In genomic region chr4:117105127-117105526, GRCm38 (mm10) we compare ENCODE assay signal across 17 mouse cellular contexts. TPM values are rescaled to one million over a fixed set of nuclear protein-coding genes. Genes with fewer than 3 reads are reported as not detected.
DNase-seq lines count a peak whose midpoint lies in the region; ATAC-seq and TF ChIP-seq lines count a peak whose summit lies in the region.
"Had no signal": no experiment of that assay in that cellular context is flagged by ENCODE, and none has a peak within 500 bp of the region (broad histone marks: within the 10 kb centered on the region; RNA-seq: fewer than 3 reads in every experiment).

No protein-coding gene starts in this region.

- 58% methylated on average over 10 of the region's 10 CpGs for WGBS in hindbrain, embryonic 12.5 days
- WGBS in hindbrain, embryonic 11.5 days, result 78% methylated on average over 10 of the region's 10 CpGs
- WGBS in lung, embryonic 16.5 days, result 39% methylated on average over 10 of the region's 10 CpGs
- WGBS in kidney, postnatal 0 days, result 41% methylated on average over 10 of the region's 10 CpGs

- ATAC-seq in hindbrain, embryonic 12.5 days (ENCODE audit: low FRiP score), result peak; percentile 14; the same call in 1 of the 2 replicates
- no peak for ATAC-seq in hindbrain, embryonic 11.5 days (ENCODE audit: low FRiP score)
- no peak for ATAC-seq in lung, embryonic 16.5 days (ENCODE audit: low read depth)
- ATAC-seq in kidney, postnatal 0 days (replicated peaks; ENCODE audit: low FRiP score, low read depth), result no peak; the same call in 1 of the 2 replicates
- ATAC-seq: intestine, embryonic 16.5 days had no signal

- H3K9me3 ChIP-seq in hindbrain, embryonic 12.5 days (replicated peaks), result no peaks in the 10 kb centered on the region
- no peaks in the 10 kb centered on the region for H3K9me3 ChIP-seq in hindbrain, embryonic 11.5 days (ENCODE audit: control insufficient read depth, low read length)
- H3K9me3 ChIP-seq in lung, embryonic 16.5 days (ENCODE audit: control insufficient read depth, low read length), result no peaks in the 10 kb centered on the region
- no peaks in the 10 kb centered on the region for H3K9me3 ChIP-seq in kidney, postnatal 0 days (replicated peaks; ENCODE audit: low read length)
- H3K9me3 ChIP-seq: liver, embryonic 13.5 days; stomach, embryonic 15.5 days had no signal

- no peak for DNase-seq in hindbrain, embryonic 11.5 days (ENCODE audit: low spot score)
- DNase-seq in lung, postnatal 4 days, result no peak
- peak; percentile 47 for DNase-seq in brain, embryonic 14.5 days (ENCODE audit: low read depth)
- no peak for DNase-seq in kidney, postnatal 0 days (ENCODE audit: low spot score)
- DNase-seq in embryo, embryonic 9.5 days (ENCODE audit: extremely low spot score), result no peak
- DNase-seq: cerebellum, adult 11 months; heart, postnatal 14 days; layer of hippocampus, adult 9-11 months; liver, embryonic 13.5 days; thymus, postnatal 4 days had no signal

- no peak overlapping the region for H3K27ac ChIP-seq in hindbrain, embryonic 12.5 days
- H3K27ac ChIP-seq in hindbrain, embryonic 11.5 days (ENCODE audit: low read depth, low read length), result no peak overlapping the region
- H3K27ac ChIP-seq in lung, embryonic 16.5 days (ENCODE audit: low read length), result no peak overlapping the region
- no peak overlapping the region for H3K27ac ChIP-seq in kidney, postnatal 0 days
- H3K27ac ChIP-seq: liver, embryonic 13.5 days; stomach, embryonic 15.5 days had no signal

- no peaks in the 10 kb centered on the region for H3K27me3 ChIP-seq in hindbrain, embryonic 12.5 days
- H3K27me3 ChIP-seq in hindbrain, embryonic 11.5 days (ENCODE audit: control insufficient read depth, insufficient read depth, low read length), result no peaks in the 10 kb centered on the region
- H3K27me3 ChIP-seq in lung, embryonic 16.5 days (ENCODE audit: control insufficient read depth, insufficient read depth, low read depth, low read length), result no peaks in the 10 kb centered on the region
- H3K27me3 ChIP-seq in kidney, postnatal 0 days (ENCODE audit: insufficient read depth, low read length), result no peaks in the 10 kb centered on the region
- H3K27me3 ChIP-seq: liver, embryonic 13.5 days; stomach, embryonic 15.5 days had no signal

- no peak for TF ChIP-seq CTCF in brain, embryonic 14.5 days (IDR thresholded peaks at IDR 0.05; ENCODE audit: borderline replicate concordance, extremely low read depth, insufficient read depth, insufficient read length)
- TF ChIP-seq CTCF in kidney, postnatal 0 days (IDR thresholded peaks at IDR 0.05; ENCODE audit: low read depth), result no peak

- H3K4me1 ChIP-seq in hindbrain, embryonic 12.5 days, result 0 out of 2 replicates have a peak, but pooled peaks cover 3% of the 10 kb centered on the region
- H3K4me1 ChIP-seq in hindbrain, embryonic 11.5 days (replicated peaks; ENCODE audit: control insufficient read depth, insufficient read depth, low read length), result no peaks in the 10 kb centered on the region
- H3K4me1 ChIP-seq in lung, embryonic 16.5 days (replicated peaks; ENCODE audit: control insufficient read depth, insufficient read depth, low read length), result peaks cover 11% of the 10 kb centered on the region; the same call in 1 of the 2 replicates
- H3K4me1 ChIP-seq in kidney, postnatal 0 days (replicated peaks; ENCODE audit: insufficient read depth, low read length), result 0 out of 2 replicates have a peak, but pooled peaks cover 5% of the 10 kb centered on the region
- H3K4me1 ChIP-seq: liver, embryonic 13.5 days; stomach, embryonic 15.5 days had no signal

- TF ChIP-seq POLR2A in brain, embryonic 14.5 days (IDR thresholded peaks at IDR 0.05; ENCODE audit: borderline replicate concordance, extremely low read depth, insufficient read depth, insufficient read length, poor library complexity, severe bottlenecking), result no peak

- H3K9ac ChIP-seq in hindbrain, embryonic 12.5 days, result no peak overlapping the region
- H3K9ac ChIP-seq in hindbrain, embryonic 11.5 days (ENCODE audit: low read depth, low read length), result no peak overlapping the region
- 0 out of 2 replicates have a peak overlapping the region, but pooled peaks have one; percentile 28 for H3K9ac ChIP-seq in lung, embryonic 16.5 days (ENCODE audit: low read length)
- H3K9ac ChIP-seq in kidney, postnatal 0 days (ENCODE audit: low read depth, low read length), result no peak overlapping the region
- H3K9ac ChIP-seq: liver, embryonic 13.5 days; stomach, embryonic 15.5 days had no signal

- H3K4me3 ChIP-seq in hindbrain, embryonic 12.5 days, result no peak overlapping the region
- no peak overlapping the region for H3K4me3 ChIP-seq in hindbrain, embryonic 11.5 days (ENCODE audit: low read depth, low read length)
- H3K4me3 ChIP-seq in lung, embryonic 16.5 days (ENCODE audit: low read length), result no peak overlapping the region
- H3K4me3 ChIP-seq in kidney, postnatal 0 days (replicated peaks; ENCODE audit: low read depth, low read length), result no peak overlapping the region
- H3K4me3 ChIP-seq: erythroblast, embryonic 14.5 days; liver, embryonic 13.5 days; stomach, embryonic 15.5 days had no signal

- no peak overlapping the region for H3K4me2 ChIP-seq in hindbrain, embryonic 12.5 days (replicated peaks)
- H3K4me2 ChIP-seq in hindbrain, embryonic 11.5 days (replicated peaks; ENCODE audit: low read depth, low read length), result no peak overlapping the region
- no peak overlapping the region for H3K4me2 ChIP-seq in lung, embryonic 16.5 days (ENCODE audit: low read depth, low read length)
- H3K4me2 ChIP-seq in kidney, postnatal 0 days (ENCODE audit: low read length), result 0 out of 2 replicates have a peak overlapping the region, but pooled peaks have one; percentile 25
- H3K4me2 ChIP-seq: liver, embryonic 13.5 days; midbrain, embryonic 11.5 days; stomach, embryonic 15.5 days had no signal

- H3K36me3 ChIP-seq in hindbrain, embryonic 12.5 days, result peaks cover 19% of the 10 kb centered on the region
- H3K36me3 ChIP-seq in hindbrain, embryonic 11.5 days (ENCODE audit: control insufficient read depth, insufficient read depth, low read length), result no peaks in the 10 kb centered on the region
- peaks cover 8% of the 10 kb centered on the region; the same call in 1 of the 2 replicates for H3K36me3 ChIP-seq in lung, embryonic 16.5 days (ENCODE audit: control insufficient read depth, insufficient read depth, low read length)
- H3K36me3 ChIP-seq in kidney, postnatal 0 days (ENCODE audit: insufficient read depth, low read length), result peaks cover 7% of the 10 kb centered on the region; the same call in 1 of the 2 replicates
- H3K36me3 ChIP-seq: liver, embryonic 13.5 days; stomach, embryonic 15.5 days had no signal

RNA-seq across cellular contexts. Expression of gene Ptch2, which starts 9.3 kb away (rescaled TPM):
- 4.5 and 5.9 TPM in 2 replicates for polyA plus RNA-seq in hindbrain, embryonic 12.5 days (2016; fragmentation: Nextera tagmentation; extraction: Ambion mirVana)
- 1.4 and 1.9 TPM in 2 replicates for polyA plus RNA-seq in hindbrain, embryonic 11.5 days (2014; fragmentation: Nextera tagmentation; extraction: Ambion mirVana)
- polyA plus RNA-seq in lung, embryonic 16.5 days (2015; fragmentation: Nextera tagmentation; extraction: Ambion mirVana), result 5.3 and 5.7 TPM in 2 replicates
- polyA plus RNA-seq in brain, embryonic 14.5 days (2012; rRNA removed), result 11.6 and 18.6 TPM in 2 replicates
- polyA plus RNA-seq in kidney, postnatal 0 days (2015; fragmentation: Nextera tagmentation; extraction: Ambion mirVana), result 4.0 TPM in 2 replicates

RNA-seq across cellular contexts. Expression of gene Btbd19, which starts 20.4 kb away (rescaled TPM):
- polyA plus RNA-seq in hindbrain, embryonic 12.5 days (2016; fragmentation: Nextera tagmentation; extraction: Ambion mirVana), result 4.0 and 4.5 TPM in 2 replicates
- polyA plus RNA-seq in hindbrain, embryonic 11.5 days (2014; fragmentation: Nextera tagmentation; extraction: Ambion mirVana), result 3.6 and 3.8 TPM in 2 replicates
- 4.5 and 4.9 TPM in 2 replicates for polyA plus RNA-seq in lung, embryonic 16.5 days (2015; fragmentation: Nextera tagmentation; extraction: Ambion mirVana)
- 6.5 and 7.9 TPM in 2 replicates for polyA plus RNA-seq in brain, embryonic 14.5 days (2012; rRNA removed)
- polyA plus RNA-seq in kidney, postnatal 0 days (2015; fragmentation: Nextera tagmentation; extraction: Ambion mirVana), result 4.3 and 4.9 TPM in 2 replicates

RNA-seq across cellular contexts. Expression of gene Tctex1d4, which starts 21.5 kb away (rescaled TPM):
- polyA plus RNA-seq in hindbrain, embryonic 12.5 days (2016; fragmentation: Nextera tagmentation; extraction: Ambion mirVana), result 0.34 TPM in 1 of 2 replicates, not detected in the other
- 0.60 TPM in 1 of 2 replicates, not detected in the other for polyA plus RNA-seq in hindbrain, embryonic 11.5 days (2014; fragmentation: Nextera tagmentation; extraction: Ambion mirVana)
- 3.6 and 5.1 TPM in 2 replicates for polyA plus RNA-seq in lung, embryonic 16.5 days (2015; fragmentation: Nextera tagmentation; extraction: Ambion mirVana)
- polyA plus RNA-seq in brain, embryonic 14.5 days (2012; rRNA removed), result 0.52 and 0.67 TPM in 2 replicates
- 0.24 TPM in 1 of 2 replicates, not detected in the other for polyA plus RNA-seq in kidney, postnatal 0 days (2015; fragmentation: Nextera tagmentation; extraction: Ambion mirVana)
- polyA plus RNA-seq: erythroblast, embryonic 14.5 days; intestine, embryonic 16.5 days; liver, embryonic 13.5 days; midbrain, embryonic 11.5 days; neural tube, embryonic 11.5 days had no signal

RNA-seq across cellular contexts. Expression of gene Plk3, which starts 28.6 kb away (rescaled TPM):
- 26.4 and 29.6 TPM in 2 replicates for polyA plus RNA-seq in hindbrain, embryonic 12.5 days (2016; fragmentation: Nextera tagmentation; extraction: Ambion mirVana)
- 31.3 and 37.1 TPM in 2 replicates for polyA plus RNA-seq in hindbrain, embryonic 11.5 days (2014; fragmentation: Nextera tagmentation; extraction: Ambion mirVana)
- 3.0 and 3.2 TPM in 2 replicates for polyA plus RNA-seq in lung, embryonic 16.5 days (2015; fragmentation: Nextera tagmentation; extraction: Ambion mirVana)
- 18.5 and 19.6 TPM in 2 replicates for polyA plus RNA-seq in brain, embryonic 14.5 days (2012; rRNA removed)
- polyA plus RNA-seq in kidney, postnatal 0 days (2015; fragmentation: Nextera tagmentation; extraction: Ambion mirVana), result 3.7 and 4.0 TPM in 2 replicates

RNA-seq across cellular contexts. Expression of gene Rps8, which starts 50.9 kb away (rescaled TPM):
- 588 and 618 TPM in 2 replicates for polyA plus RNA-seq in hindbrain, embryonic 12.5 days (2016; fragmentation: Nextera tagmentation; extraction: Ambion mirVana)
- 779 and 892 TPM in 2 replicates for polyA plus RNA-seq in hindbrain, embryonic 11.5 days (2014; fragmentation: Nextera tagmentation; extraction: Ambion mirVana)
- polyA plus RNA-seq in lung, embryonic 16.5 days (2015; fragmentation: Nextera tagmentation; extraction: Ambion mirVana), result 858 and 904 TPM in 2 replicates
- polyA plus RNA-seq in brain, embryonic 14.5 days (2012; rRNA removed), result 838 and 897 TPM in 2 replicates
- 988 and 1,137 TPM in 2 replicates for polyA plus RNA-seq in kidney, postnatal 0 days (2015; fragmentation: Nextera tagmentation; extraction: Ambion mirVana)
